Comparison of ENCODE assay signal across 8 mouse cellular contexts in the genomic region with DNA sequence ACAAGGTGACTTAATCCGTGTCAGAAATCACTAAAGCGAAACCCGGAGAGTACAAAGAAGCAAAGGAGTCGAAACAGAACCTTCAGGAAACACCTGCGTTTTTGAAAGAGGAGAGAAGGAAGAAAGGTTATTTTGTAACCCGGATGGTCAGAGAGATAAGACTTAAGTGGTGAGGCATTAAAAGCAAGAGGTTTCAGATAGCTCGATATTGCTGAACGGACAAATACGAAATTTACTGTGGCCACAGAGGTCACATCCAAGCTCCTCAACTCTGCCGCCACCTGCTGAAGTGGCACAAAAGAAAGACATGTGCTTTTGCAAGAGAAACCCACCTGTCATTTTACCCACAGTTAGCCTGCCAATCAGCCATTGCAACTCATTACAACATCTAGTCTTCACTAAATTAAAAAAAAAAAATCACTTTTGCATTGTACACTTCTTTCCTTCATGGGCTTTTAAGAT. TPM values are rescaled to one million over a fixed set of nuclear protein-coding genes. Genes with fewer than 3 reads are reported as not detected.
DNase-seq lines count a peak whose midpoint lies in the region; ATAC-seq lines count a peak whose summit lies in the region.

No protein-coding gene starts in this region.

- no peaks in the 10 kb centered on the region for H3K9me3 ChIP-seq in embryonic facial prominence, embryonic 15.5 days (replicated peaks)
- H3K9me3 ChIP-seq in megakaryocyte, embryonic 14.5 days, result peaks cover 4% of the 10 kb centered on the region; the same call in 1 of the 2 replicates

- intact Hi-C loops in left cerebral cortex, postnatal 36 days (cut with DNase I), result no loop called here

- H3K27me3 ChIP-seq in embryonic facial prominence, embryonic 15.5 days, result no peaks in the 10 kb centered on the region
- no peaks in the 10 kb centered on the region for H3K27me3 ChIP-seq in megakaryocyte, embryonic 14.5 days (replicated peaks)

- peaks cover 12% of the 10 kb centered on the region for H3K4me1 ChIP-seq in embryonic facial prominence, embryonic 15.5 days
- peaks cover 35% of the 10 kb centered on the region for H3K4me1 ChIP-seq in megakaryocyte, embryonic 14.5 days

- peak overlapping the region; percentile 93 for H3K4me3 ChIP-seq in embryonic facial prominence, embryonic 15.5 days (replicated peaks)
- H3K4me3 ChIP-seq in megakaryocyte, embryonic 14.5 days (replicated peaks), result peak overlapping the region; percentile 94

- H3K4me2 ChIP-seq in embryonic facial prominence, embryonic 15.5 days (replicated peaks), result peak overlapping the region; percentile 41

- H3K36me3 ChIP-seq in embryonic facial prominence, embryonic 15.5 days, result no peaks in the 10 kb centered on the region
- no peaks in the 10 kb centered on the region for H3K36me3 ChIP-seq in megakaryocyte, embryonic 14.5 days (replicated peaks; ENCODE audit: low read length)

- peak overlapping the region; percentile 6; the same call in 1 of the 2 replicates for H3K9ac ChIP-seq in embryonic facial prominence, embryonic 15.5 days

- H3K27ac ChIP-seq in embryonic facial prominence, embryonic 15.5 days (replicated peaks), result no peak overlapping the region

- ATAC-seq in embryonic facial prominence, embryonic 15.5 days (ENCODE audit: insufficient number of reproducible peaks, low FRiP score, low TSS enrichment, low read depth), result no peak

- 65% methylated on average over 10 of the region's 10 CpGs for WGBS in embryonic facial prominence, embryonic 15.5 days

- DNase-seq in adrenal gland, postnatal 14 days, result peak; percentile 31
- DNase-seq in adrenal gland, adult 18-20 months (ENCODE audit: low spot score in 2 of 2), result no peak
- peak; percentile 73 for DNase-seq in A20 (ENCODE audit: low read depth, low spot score)
- peak; percentile 26 for DNase-seq in kidney, adult 18-20 months
- DNase-seq in thymus, postnatal 25 days, result peak; percentile 34
- DNase-seq in left cerebral cortex, postnatal 36 days (ENCODE audit: low spot score in 2 of 2), result no peak

RNA-seq across cellular contexts. Expression of a gene that starts 1.1 kb away (rescaled TPM):
- 88.7 and 96.0 TPM in 2 replicates for total RNA-seq in adrenal gland, postnatal 14 days (2021)
- 100 to 1,000 TPM in 1 of 2 experiments, 10 to 100 TPM in 1; 57.6 to 146 TPM for total RNA-seq in adrenal gland, adult 18-20 months (2021)
- polyA plus RNA-seq in embryonic facial prominence, embryonic 15.5 days (2015; fragmentation: Nextera tagmentation; extraction: Ambion mirVana), result 15.7 and 16.4 TPM in 2 replicates
- polyA plus RNA-seq in megakaryocyte, embryonic 14.5 days (2012; ENCODE audit: insufficient read depth, low replicate concordance), result 0.64 TPM in 1 of 2 replicates, not detected in the other
- 10 to 100 TPM; 35.8 to 38.7 TPM for total RNA-seq in left cerebral cortex, postnatal 36 days (2021)

Comparison
In these comparisons a context has a peak if more than half of its experiments do, and no peak if none do; other contexts are left out.
1. DNase-seq: peak in adrenal gland, postnatal 14 days (single experiment), A20 (single experiment), kidney, adult 18-20 months (single experiment) and thymus, postnatal 25 days (single experiment); none in adrenal gland, adult 18-20 months (0 of 2) and left cerebral cortex, postnatal 36 days (0 of 2).